Mouse (Mus musculus): ENCODE measurements around the gene D330045A20Rik. TPM values are rescaled to one million over a fixed set of nuclear protein-coding genes. Genes with fewer than 3 reads are reported as not detected.

D330045A20Rik gene
- polyA plus RNA-seq, 1 experiment from 2014 or later: 0.99 TPM

- 73% methylated on average over 1 of the region's 1 CpGs for WGBS
- no peak for ATAC-seq (ENCODE audit: low FRiP score, low TSS enrichment)
- no peak overlapping the region for H3K27ac ChIP-seq (replicated peaks)
- no peak overlapping the region for H3K4me3 ChIP-seq (ENCODE audit: low read depth, low read length)
- no peaks in the 10 kb centered on the region for H3K36me3 ChIP-seq (ENCODE audit: control insufficient read depth, insufficient read depth, low read length)
- no peaks in the 10 kb centered on the region for H3K9me3 ChIP-seq (ENCODE audit: control insufficient read depth, low read length)
- no peak for DNase-seq (ENCODE audit: low spot score)
- H3K27me3 ChIP-seq (ENCODE audit: control insufficient read depth, insufficient read depth, low read length): no peaks in the 10 kb centered on the region
- H3K4me1 ChIP-seq (replicated peaks; ENCODE audit: control insufficient read depth, insufficient read depth): no peaks in the 10 kb centered on the region
- TF ChIP-seq EP300 (optimal IDR thresholded peaks at IDR 0.05) (no peak), CTCF (IDR thresholded peaks at IDR 0.05; ENCODE audit: low read depth) (no peak)
- H3K4me2 ChIP-seq (replicated peaks; ENCODE audit: low read depth): no peak overlapping the region
- no peak overlapping the region for H3K9ac ChIP-seq (ENCODE audit: low read length)
These were observed 4.8 kb downstream of the D330045A20Rik start for GRCm38 (mm10) chrX:139484974-139485373.

GRCm38 (mm10) chrX:139516156-139516555 is 36.0 kb downstream of the D330045A20Rik start:
- no peaks in the 10 kb centered on the region for H3K36me3 ChIP-seq (ENCODE audit: control insufficient read depth, insufficient read depth, low read length)
- no peak overlapping the region for H3K4me2 ChIP-seq (replicated peaks; ENCODE audit: low read depth)
- H3K27ac ChIP-seq (replicated peaks): no peak overlapping the region
- TF ChIP-seq CTCF (IDR thresholded peaks at IDR 0.05; ENCODE audit: low read depth): no peak
- no peak for TF ChIP-seq EP300 (optimal IDR thresholded peaks at IDR 0.05)
- no peaks in the 10 kb centered on the region for H3K27me3 ChIP-seq (ENCODE audit: control insufficient read depth, insufficient read depth, low read length)
- DNase-seq (ENCODE audit: low spot score) (no peak), ATAC-seq (ENCODE audit: low FRiP score, low TSS enrichment) (no peak)
- H3K4me3 ChIP-seq (ENCODE audit: low read depth, low read length): no peak overlapping the region
- WGBS: 66% methylated on average over 2 of the region's 2 CpGs
- no peaks in the 10 kb centered on the region for H3K9me3 ChIP-seq (ENCODE audit: control insufficient read depth, low read length)
- no peaks in the 10 kb centered on the region for H3K4me1 ChIP-seq (replicated peaks; ENCODE audit: control insufficient read depth, insufficient read depth)
- H3K9ac ChIP-seq (ENCODE audit: low read length): no peak overlapping the region

- TF ChIP-seq EP300 (optimal IDR thresholded peaks at IDR 0.05) (no peak), CTCF (IDR thresholded peaks at IDR 0.05; ENCODE audit: low read depth) (no peak)
- no peak overlapping the region for H3K4me3 ChIP-seq (ENCODE audit: low read depth, low read length)
- H3K4me1 ChIP-seq (replicated peaks; ENCODE audit: control insufficient read depth, insufficient read depth): no peaks in the 10 kb centered on the region
- H3K9me3 ChIP-seq (ENCODE audit: control insufficient read depth, low read length): no peaks in the 10 kb centered on the region
- H3K4me2 ChIP-seq (replicated peaks; ENCODE audit: low read depth): no peak overlapping the region
- H3K27ac ChIP-seq (replicated peaks): no peak overlapping the region
- no peak overlapping the region for H3K9ac ChIP-seq (ENCODE audit: low read length)
- 83% methylated on average over 2 of the region's 2 CpGs for WGBS
- ATAC-seq (ENCODE audit: low FRiP score, low TSS enrichment): no peak
- H3K27me3 ChIP-seq (ENCODE audit: control insufficient read depth, insufficient read depth, low read length): no peaks in the 10 kb centered on the region
- DNase-seq (ENCODE audit: low spot score): no peak
- no peaks in the 10 kb centered on the region for H3K36me3 ChIP-seq (ENCODE audit: control insufficient read depth, insufficient read depth, low read length)
These were observed 39.1 kb downstream of the D330045A20Rik start for GRCm38 (mm10) chrX:139519251-139519650.

DNA sequence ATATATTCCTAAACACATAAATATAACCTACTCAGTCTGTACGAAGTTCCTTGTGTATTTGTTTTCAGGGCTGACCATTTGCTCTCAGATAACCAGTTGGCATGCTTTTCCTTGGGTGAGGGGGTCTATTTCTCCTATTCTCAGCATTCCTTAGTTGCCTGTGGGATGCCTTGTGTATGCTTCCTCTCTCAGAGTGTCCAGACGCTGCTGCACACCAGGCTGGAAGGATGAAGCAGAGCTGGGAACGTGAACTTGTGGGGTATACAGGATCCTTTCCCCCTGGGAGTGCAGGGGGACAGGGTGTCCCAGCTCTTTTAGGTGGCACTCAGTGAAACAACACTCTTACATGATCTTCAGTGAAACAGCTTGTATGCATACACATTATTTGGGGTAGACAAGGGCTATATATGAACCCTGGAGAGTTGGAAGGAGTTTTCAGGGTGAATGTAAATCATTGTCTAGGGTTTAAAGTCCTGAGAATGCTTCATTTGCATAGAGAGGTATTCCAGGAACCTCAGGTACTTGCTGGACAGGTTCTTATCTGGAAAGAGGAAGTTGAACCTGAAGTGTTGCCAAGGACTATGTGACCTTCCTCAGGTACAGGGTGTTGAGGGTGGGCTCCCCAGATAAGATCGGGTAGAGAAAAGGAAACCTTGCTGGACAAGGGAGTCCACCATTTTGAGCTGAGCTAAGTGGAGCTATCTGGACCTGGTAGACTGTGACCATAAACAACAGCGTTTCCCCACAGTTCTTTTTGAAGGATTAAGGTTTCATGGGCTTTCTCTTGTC is 44.3 kb downstream of the D330045A20Rik start:
- H3K27ac ChIP-seq (replicated peaks): peak overlapping the region; percentile 58
- no peak overlapping the region; the same call in 1 of the 2 replicates for H3K4me2 ChIP-seq (replicated peaks; ENCODE audit: low read depth)
- 45% methylated on average over 5 of the region's 5 CpGs for WGBS
- no peaks in the 10 kb centered on the region for H3K27me3 ChIP-seq (ENCODE audit: control insufficient read depth, insufficient read depth, low read length)
- H3K9ac ChIP-seq (ENCODE audit: low read length): no peak overlapping the region
- no peaks in the 10 kb centered on the region for H3K36me3 ChIP-seq (ENCODE audit: control insufficient read depth, insufficient read depth, low read length)
- no peak overlapping the region for H3K4me3 ChIP-seq (ENCODE audit: low read depth, low read length)
- DNase-seq (ENCODE audit: low spot score) (peak; percentile 28), ATAC-seq (ENCODE audit: low FRiP score, low TSS enrichment) (peak; percentile 88)
- no peaks in the 10 kb centered on the region for H3K4me1 ChIP-seq (replicated peaks; ENCODE audit: control insufficient read depth, insufficient read depth)
- TF ChIP-seq CTCF (IDR thresholded peaks at IDR 0.05; ENCODE audit: low read depth) (no peak), EP300 (optimal IDR thresholded peaks at IDR 0.05) (no peak)
- H3K9me3 ChIP-seq (ENCODE audit: control insufficient read depth, low read length): no peaks in the 10 kb centered on the region

DNA sequence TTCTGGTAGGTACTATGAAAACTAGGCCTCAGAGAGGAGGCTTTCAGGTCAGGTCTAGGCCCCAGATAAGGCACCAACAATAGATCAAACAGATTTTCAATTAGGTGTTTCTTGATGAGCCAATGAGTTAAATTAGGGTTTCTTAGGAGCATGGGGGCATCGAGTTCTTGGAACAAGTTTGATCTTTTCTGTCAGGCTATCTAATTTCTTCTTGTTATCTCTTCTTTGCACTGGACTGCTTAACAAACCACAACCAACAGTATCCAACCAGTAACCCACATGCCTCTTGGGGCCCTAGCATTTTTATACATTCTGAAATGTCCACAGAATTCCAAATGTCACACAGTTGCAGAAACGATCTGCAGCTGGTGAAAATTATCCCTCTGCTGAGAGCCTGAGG is 45.6 kb downstream of the D330045A20Rik start:
- DNase-seq (ENCODE audit: low spot score) (no peak), ATAC-seq (ENCODE audit: low FRiP score, low TSS enrichment) (no peak)
- no peak for TF ChIP-seq EP300 (optimal IDR thresholded peaks at IDR 0.05)

GRCm38 (mm10) chrX:139526984-139527383 is 46.8 kb downstream of the D330045A20Rik start:
- WGBS: 77% methylated on average over 4 of the region's 4 CpGs
- H3K4me1 ChIP-seq (replicated peaks; ENCODE audit: control insufficient read depth, insufficient read depth): no peaks in the 10 kb centered on the region
- no peak for DNase-seq (ENCODE audit: low spot score)
- H3K9ac ChIP-seq (ENCODE audit: low read length): no peak overlapping the region
- no peak overlapping the region for H3K4me2 ChIP-seq (replicated peaks; ENCODE audit: low read depth)
- H3K36me3 ChIP-seq (ENCODE audit: control insufficient read depth, insufficient read depth, low read length): no peaks in the 10 kb centered on the region
- no peaks in the 10 kb centered on the region for H3K27me3 ChIP-seq (ENCODE audit: control insufficient read depth, insufficient read depth, low read length)
- TF ChIP-seq CTCF (IDR thresholded peaks at IDR 0.05; ENCODE audit: low read depth) (no peak), EP300 (optimal IDR thresholded peaks at IDR 0.05) (no peak)
- H3K27ac ChIP-seq (replicated peaks): no peak overlapping the region
- no peaks in the 10 kb centered on the region for H3K9me3 ChIP-seq (ENCODE audit: control insufficient read depth, low read length)
- no peak for ATAC-seq (ENCODE audit: low FRiP score, low TSS enrichment)
- no peak overlapping the region for H3K4me3 ChIP-seq (ENCODE audit: low read depth, low read length)

More for the DNA sequence above, 45.6 kb downstream of the D330045A20Rik start:
- Histone ChIP-seq H3K4me3 (ENCODE audit: low read depth, low read length) (no peak overlapping the region), H3K4me2 (replicated peaks; ENCODE audit: low read depth) (no peak overlapping the region), H3K9ac (ENCODE audit: low read length) (no peak overlapping the region), H3K27ac (replicated peaks) (no peak overlapping the region), H3K36me3 (ENCODE audit: control insufficient read depth, insufficient read depth, low read length) (no peaks in the 10 kb centered on the region), H3K27me3 (ENCODE audit: control insufficient read depth, insufficient read depth, low read length) (no peaks in the 10 kb centered on the region), H3K4me1 (replicated peaks; ENCODE audit: control insufficient read depth, insufficient read depth) (no peaks in the 10 kb centered on the region), H3K9me3 (ENCODE audit: control insufficient read depth, low read length) (no peaks in the 10 kb centered on the region)
- WGBS: 78% methylated on average over 2 of the region's 2 CpGs
